Mouse (Mus musculus): ENCODE measurements around the gene Slc51a. TPM values are rescaled to one million over a fixed set of nuclear protein-coding genes. Genes with fewer than 3 reads are reported as not detected.

Slc51a gene
- polyA plus RNA-seq (2014; fragmentation: Illumina TruSeq; extraction: RNeasy Lipid Tissue Mini Kit (QIAGEN cat#74804); ENCODE audit: low replicate concordance) = 9.4 TPM

DNA sequence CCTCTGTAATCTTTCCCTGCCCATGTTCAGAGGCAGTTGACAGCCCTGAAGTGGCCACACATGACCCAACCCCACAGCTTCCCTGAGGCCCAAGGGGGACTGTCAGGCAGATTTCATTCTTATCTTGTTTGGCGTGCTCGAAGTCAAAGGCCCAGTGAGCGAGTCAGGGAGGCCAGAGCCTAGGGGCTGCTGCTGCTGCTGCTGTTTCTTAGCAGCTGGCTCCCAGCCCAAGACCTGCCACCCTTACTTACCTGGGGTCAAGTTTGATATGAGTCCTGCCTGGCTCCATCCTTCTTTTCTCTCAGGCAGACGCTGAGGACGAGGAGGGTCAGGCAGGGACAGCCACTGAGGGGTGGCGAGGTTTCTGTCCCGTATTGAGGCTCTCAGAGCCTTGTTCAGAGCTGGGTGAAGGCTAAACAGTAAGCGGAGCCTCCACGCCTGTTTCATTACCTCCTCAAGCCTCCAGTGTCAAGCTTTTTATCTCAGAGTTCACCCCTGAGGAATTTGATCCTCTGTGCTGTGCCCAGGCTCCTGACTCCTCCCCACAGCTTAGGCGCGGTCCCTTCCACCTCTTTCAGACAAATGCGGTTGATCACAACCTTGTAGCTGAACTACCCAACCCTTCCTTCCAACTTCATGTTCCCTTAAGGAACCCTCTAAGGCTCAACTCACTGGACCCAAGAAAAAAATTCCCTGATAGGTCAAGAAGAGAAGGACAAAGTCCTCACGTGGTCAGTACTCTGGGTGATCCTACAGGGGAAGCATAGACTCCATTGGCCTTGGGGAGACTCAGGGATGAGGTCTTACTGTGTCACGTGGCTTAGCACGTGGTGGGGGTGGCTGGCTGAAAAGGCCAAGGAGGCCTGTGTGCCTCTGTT lies at the start of gene Slc51a:
TSS of gene Slc51a (minus strand) at position 646 of the 878 bp plus-strand sequence.

DNA sequence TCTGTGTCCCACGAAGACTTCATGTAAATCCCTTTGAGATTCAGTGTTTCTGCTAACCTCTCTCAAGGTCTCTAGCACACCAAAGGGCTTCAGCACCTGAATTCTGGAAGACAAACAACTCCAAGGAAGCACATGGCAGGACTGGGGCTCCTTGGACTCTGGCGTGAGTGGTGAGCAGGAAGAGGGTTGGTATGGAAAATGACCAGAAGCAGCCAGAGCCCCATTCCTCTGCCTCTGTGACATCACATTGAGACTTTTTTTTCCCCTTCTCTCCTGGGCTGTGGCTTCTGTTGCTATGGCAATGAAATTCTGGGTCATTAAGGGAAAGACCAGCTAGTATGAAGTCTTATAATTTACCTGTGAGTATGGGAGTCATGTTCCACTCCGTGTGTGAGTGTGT lies 8.3 kb upstream of the Slc51a start, which contains the start of gene Zdhhc19:
TSS of gene Zdhhc19 (plus strand) at position 301 of the 400 bp plus-strand sequence.

DNA sequence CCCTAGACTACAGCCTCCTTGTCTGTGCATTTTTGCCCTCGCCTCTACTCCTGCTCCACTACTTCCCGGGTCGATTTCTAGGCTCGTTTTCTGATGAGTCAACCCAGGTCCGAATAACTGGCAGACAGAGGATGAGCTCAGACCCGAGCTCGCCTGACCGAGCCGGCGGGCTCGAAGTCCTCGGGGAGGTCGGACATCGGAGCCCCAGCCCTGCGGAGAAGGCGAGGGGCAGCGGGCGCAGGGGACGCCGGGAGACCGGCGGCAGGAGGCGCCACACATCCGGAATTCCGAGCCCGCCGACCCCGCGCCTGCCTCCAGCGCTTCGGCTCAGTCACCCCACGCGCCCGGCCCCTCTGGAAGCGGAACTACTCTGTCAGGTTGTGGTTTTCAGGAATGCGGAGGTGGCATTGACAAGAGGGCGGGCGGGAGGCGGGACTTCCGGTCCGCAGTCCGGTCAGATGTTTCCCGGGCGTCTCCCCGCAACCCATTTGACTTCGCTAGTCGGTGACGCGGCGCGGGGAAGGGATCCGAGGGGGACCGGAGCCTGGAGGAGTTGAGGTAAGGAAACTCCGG lies 57.1 kb downstream of the Slc51a start, which contains the start of gene Pcyt1a:
TSS of gene Pcyt1a (plus strand) at position 448 of the 573 bp plus-strand sequence.

Other genes with a start within 250 kb of the Slc51a start
- gene Fbxo45, start 240.7 kb downstream of the Slc51a start, polyA plus RNA-seq (2014; fragmentation: Illumina TruSeq; extraction: RNeasy Lipid Tissue Mini Kit (QIAGEN cat#74804); ENCODE audit: low replicate concordance) = 21.9 TPM
- 2.0 TPM for gene Wdr53, start 240.7 kb downstream of the Slc51a start, polyA plus RNA-seq (2014; fragmentation: Illumina TruSeq; extraction: RNeasy Lipid Tissue Mini Kit (QIAGEN cat#74804); ENCODE audit: low replicate concordance)
- not detected for gene Smco1, start 216.4 kb downstream of the Slc51a start, polyA plus RNA-seq (2014; fragmentation: Illumina TruSeq; extraction: RNeasy Lipid Tissue Mini Kit (QIAGEN cat#74804); ENCODE audit: low replicate concordance)
- 31.9 TPM for gene Rnf168, start 210.4 kb downstream of the Slc51a start, polyA plus RNA-seq (2014; fragmentation: Illumina TruSeq; extraction: RNeasy Lipid Tissue Mini Kit (QIAGEN cat#74804); ENCODE audit: low replicate concordance)
- gene Ubxn7, start 155.6 kb downstream of the Slc51a start, polyA plus RNA-seq (2014; fragmentation: Illumina TruSeq; extraction: RNeasy Lipid Tissue Mini Kit (QIAGEN cat#74804); ENCODE audit: low replicate concordance) = 23.9 TPM
- gene Tm4sf19, start 87.4 kb downstream of the Slc51a start, polyA plus RNA-seq (2014; fragmentation: Illumina TruSeq; extraction: RNeasy Lipid Tissue Mini Kit (QIAGEN cat#74804); ENCODE audit: low replicate concordance) = not detected
- gene Tctex1d2, start 68.2 kb downstream of the Slc51a start, polyA plus RNA-seq (2014; fragmentation: Illumina TruSeq; extraction: RNeasy Lipid Tissue Mini Kit (QIAGEN cat#74804); ENCODE audit: low replicate concordance) = 23.1 TPM
- gene Pcyt1a, start 57.0 kb downstream of the Slc51a start, polyA plus RNA-seq (2014; fragmentation: Illumina TruSeq; extraction: RNeasy Lipid Tissue Mini Kit (QIAGEN cat#74804); ENCODE audit: low replicate concordance) = 134 TPM
- not detected for gene Zdhhc19, start 8.4 kb upstream of the Slc51a start, polyA plus RNA-seq (2014; fragmentation: Illumina TruSeq; extraction: RNeasy Lipid Tissue Mini Kit (QIAGEN cat#74804); ENCODE audit: low replicate concordance)
- 330 TPM for gene Tfrc, start 121.0 kb upstream of the Slc51a start, polyA plus RNA-seq (2014; fragmentation: Illumina TruSeq; extraction: RNeasy Lipid Tissue Mini Kit (QIAGEN cat#74804); ENCODE audit: low replicate concordance)
- 0.37 TPM for gene Tnk2, start 156.0 kb upstream of the Slc51a start, polyA plus RNA-seq (2014; fragmentation: Illumina TruSeq; extraction: RNeasy Lipid Tissue Mini Kit (QIAGEN cat#74804); ENCODE audit: low replicate concordance)
- gene Muc4, start 248.0 kb upstream of the Slc51a start, polyA plus RNA-seq (2014; fragmentation: Illumina TruSeq; extraction: RNeasy Lipid Tissue Mini Kit (QIAGEN cat#74804); ENCODE audit: low replicate concordance) = 12.5 TPM